Mouse (Mus musculus) MEL (cell line): ENCODE measurements at regions not wholly inside any gene's neighbourhood (a gene's known extent, or its start where the extent isn't known, plus 50 kb on each side); places are given as distances from the start of the nearest gene placed in this dataset.

Experiments used
- DNase-seq: peaks from one replicate; pipeline ENCODE4 v3.0.0; 2011; ENCODE audit warnings: low read depth, low spot score
- H3K27ac ChIP-seq: 2 replicates; pipeline ENCODE4 v1.5.1; 2012; ENCODE audit warnings: low read depth, mild to moderate bottlenecking, control low read depth, low read length, moderate library complexity; ENCODE audit not compliant: control insufficient read depth
- H3K27me3 ChIP-seq, 2 experiments: fragments of 150-350 bp in 1 of 2; sonication (generic) in 1 of 2; 2 replicates each; pipeline ENCODE4 v1.6.1; 2012; ENCODE audit warnings: low read length in 2 of 2, mild to moderate bottlenecking in 2 of 2, improper control_type of control experiment in 1 of 2, moderate library complexity in 1 of 2; ENCODE audit not compliant: insufficient read depth in 2 of 2, control insufficient read depth in 1 of 2
- H3K36me3 ChIP-seq, 2 experiments: 2 replicates each; pipeline ENCODE4 v1.6.1; 2012 to 2014; ENCODE audit warnings: low read length in 2 of 2, improper control_type of control experiment in 1 of 2, inconsistent platforms in 1 of 2, mild to moderate bottlenecking in 1 of 2; ENCODE audit not compliant: insufficient read depth in 2 of 2, control insufficient read depth in 1 of 2
- H3K4me1 ChIP-seq, 2 experiments: fragments of 150-350 bp in 1 of 2; sonication (generic) in 1 of 2; 2 replicates each; pipeline ENCODE4 v1.6.1; 2012; ENCODE audit warnings: low read length in 2 of 2, improper control_type of control experiment in 1 of 2, mild to moderate bottlenecking in 1 of 2; ENCODE audit not compliant: insufficient read depth in 2 of 2, control insufficient read depth in 1 of 2
- H3K4me3 ChIP-seq, 2 experiments: fragments of 150-350 bp in 1 of 2; sonication (generic) in 1 of 2; 2 replicates each; pipeline ENCODE4 v1.5.1; 2012; ENCODE audit warnings: low read depth in 2 of 2, low read length in 2 of 2, mild to moderate bottlenecking in 2 of 2, moderate library complexity in 2 of 2, control low read depth in 1 of 2, improper control_type of control experiment in 1 of 2; ENCODE audit not compliant: control insufficient read depth in 1 of 2, insufficient read depth in 1 of 2
- H3K79me2 ChIP-seq: 2 replicates; pipeline ENCODE4 v1.6.1; 2012; ENCODE audit warnings: mild to moderate bottlenecking, low read length, moderate library complexity; ENCODE audit not compliant: control insufficient read depth, poor library complexity, insufficient read depth
- H3K9ac ChIP-seq: 2 replicates; pipeline ENCODE4 v1.6.1; 2012; ENCODE audit warnings: low read depth, mild to moderate bottlenecking, control low read depth, low read length, moderate library complexity; ENCODE audit not compliant: control insufficient read depth, poor library complexity, severe bottlenecking
- H3K9me3 ChIP-seq: fragments of 150-350 bp; sonication (generic); replicated peaks from 2 replicates; pipeline ENCODE4 v1.6.1; 2012; ENCODE audit warnings: mild to moderate bottlenecking, low read length, improper control_type of control experiment, moderate library complexity; ENCODE audit not compliant: insufficient read depth
- BHLHE40 ChIP-seq: IDR thresholded peaks from 2 replicates; pipeline ENCODE4 v1.6.1; 2012; ENCODE audit warnings: low read depth, mild to moderate bottlenecking, inconsistent platforms, low read length, improper control_type of control experiment, borderline replicate concordance
- CHD1 ChIP-seq: IDR thresholded peaks from 2 replicates; pipeline ENCODE4 v1.6.1; 2012; ENCODE audit warnings: low read depth, mild to moderate bottlenecking, inconsistent platforms, low read length, improper control_type of control experiment
- CHD2 ChIP-seq: IDR thresholded peaks from 2 replicates; pipeline ENCODE4 v1.6.1; 2011; ENCODE audit warnings: low read length, improper control_type of control experiment
- ELF1 ChIP-seq: IDR thresholded peaks from 2 replicates; pipeline ENCODE4 v1.6.1; 2014; ENCODE audit warnings: low read depth, mild to moderate bottlenecking, inconsistent platforms, low read length, improper control_type of control experiment, moderate library complexity
- EP300 ChIP-seq, 2 experiments: IDR thresholded peaks; 2 replicates each; pipeline ENCODE4 v1.6.1; 2011; ENCODE audit warnings: improper control_type of control experiment in 2 of 2, low read length in 2 of 2, low read depth in 1 of 2, mild to moderate bottlenecking in 1 of 2
- ETS1 ChIP-seq: IDR thresholded peaks from 2 replicates; pipeline ENCODE4 v1.6.1; 2012; ENCODE audit warnings: low read depth, mild to moderate bottlenecking, inconsistent platforms, low read length, improper control_type of control experiment, moderate library complexity
- GABPA ChIP-seq: IDR thresholded peaks from 2 replicates; pipeline ENCODE4 v1.6.1; 2012; ENCODE audit warnings: low read depth, mild to moderate bottlenecking, inconsistent platforms, low read length, improper control_type of control experiment, moderate library complexity
- HCFC1 ChIP-seq: IDR thresholded peaks from 2 replicates; pipeline ENCODE4 v1.6.1; 2012; ENCODE audit warnings: low read depth, mild to moderate bottlenecking, inconsistent platforms, low read length, improper control_type of control experiment, moderate library complexity
- JUND ChIP-seq: IDR thresholded peaks from 2 replicates; pipeline ENCODE4 v1.6.1; 2011; ENCODE audit warnings: low read depth, mild to moderate bottlenecking, improper control_type of control experiment, low read length
- MAFK ChIP-seq: IDR thresholded peaks from 2 replicates; pipeline ENCODE4 v1.6.1; 2011; ENCODE audit warnings: low read depth, mild to moderate bottlenecking, low read length, improper control_type of control experiment, borderline replicate concordance
- MAX ChIP-seq: IDR thresholded peaks from 2 replicates; pipeline ENCODE4 v1.6.1; 2011; ENCODE audit warnings: low read length, improper control_type of control experiment
- MYC ChIP-seq: IDR thresholded peaks from 2 replicates; pipeline ENCODE4 v1.6.1; 2011; ENCODE audit warnings: low read depth, mild to moderate bottlenecking, low read length, improper control_type of control experiment, moderate library complexity
- NELFE ChIP-seq: IDR thresholded peaks from 2 replicates; pipeline ENCODE4 v1.6.1; 2011; ENCODE audit warnings: low read depth, low read length, improper control_type of control experiment
- NRF1 ChIP-seq: IDR thresholded peaks from 2 replicates; pipeline ENCODE4 v1.6.1; 2014; ENCODE audit warnings: low read depth, mild to moderate bottlenecking, inconsistent platforms, low read length, improper control_type of control experiment, moderate library complexity; ENCODE audit not compliant: poor library complexity, insufficient read depth, severe bottlenecking
- RAD21 ChIP-seq: IDR thresholded peaks from 2 replicates; pipeline ENCODE4 v1.6.1; 2011; ENCODE audit warnings: mild to moderate bottlenecking, low read depth, low read length, improper control_type of control experiment
- RCOR1 ChIP-seq: IDR thresholded peaks from 2 replicates; pipeline ENCODE4 v1.6.1; 2012; ENCODE audit warnings: low read depth, mild to moderate bottlenecking, inconsistent platforms, low read length, improper control_type of control experiment
- SMC3 ChIP-seq: IDR thresholded peaks from 2 replicates; pipeline ENCODE4 v1.6.1; 2011; ENCODE audit warnings: low read depth, low read length, improper control_type of control experiment
- TAL1 ChIP-seq: IDR thresholded peaks from 2 replicates; pipeline ENCODE4 v1.6.1; 2012; ENCODE audit warnings: mild to moderate bottlenecking, inconsistent platforms, low read length, moderate library complexity, mixed read lengths
- TBP ChIP-seq: IDR thresholded peaks from 2 replicates; pipeline ENCODE4 v1.8.0; 2011; ENCODE audit warnings: low read depth, low read length, improper control_type of control experiment
- UBTF ChIP-seq: IDR thresholded peaks from 2 replicates; pipeline ENCODE4 v1.6.1; 2012; ENCODE audit warnings: low read depth, mild to moderate bottlenecking, inconsistent platforms, low read length, improper control_type of control experiment, moderate library complexity, borderline replicate concordance; ENCODE audit not compliant: insufficient read depth
- USF1 ChIP-seq: IDR thresholded peaks from 2 replicates; pipeline ENCODE4 v1.6.1; 2014; ENCODE audit warnings: low read depth, mild to moderate bottlenecking, inconsistent platforms, low read length, improper control_type of control experiment, moderate library complexity
- USF2 ChIP-seq, 2 experiments: IDR thresholded peaks; 2 replicates each; pipeline ENCODE4 v1.6.1; 2011 to 2012; ENCODE audit warnings: improper control_type of control experiment in 2 of 2, low read length in 2 of 2, borderline replicate concordance in 1 of 2, inconsistent platforms in 1 of 2, low read depth in 1 of 2, mild to moderate bottlenecking in 1 of 2; ENCODE audit not compliant: insufficient read depth in 1 of 2
- ZC3H11A ChIP-seq: IDR thresholded peaks from 2 replicates; pipeline ENCODE4 v1.6.1; 2012; ENCODE audit warnings: low read depth, mild to moderate bottlenecking, inconsistent platforms, low read length, improper control_type of control experiment
- ZKSCAN1 ChIP-seq: IDR thresholded peaks from 2 replicates; pipeline ENCODE4 v1.6.1; 2012; ENCODE audit warnings: low read depth, mild to moderate bottlenecking, inconsistent platforms, low read length, improper control_type of control experiment, moderate library complexity
- ZMIZ1 ChIP-seq: IDR thresholded peaks from 2 replicates; pipeline ENCODE4 v1.6.1; 2012; ENCODE audit warnings: low read depth, mild to moderate bottlenecking, inconsistent platforms, low read length, improper control_type of control experiment, moderate library complexity
- ZNF384 ChIP-seq: IDR thresholded peaks from 2 replicates; pipeline ENCODE4 v1.6.1; 2012; ENCODE audit warnings: low read depth, mild to moderate bottlenecking, inconsistent platforms, low read length, improper control_type of control experiment

DNA sequence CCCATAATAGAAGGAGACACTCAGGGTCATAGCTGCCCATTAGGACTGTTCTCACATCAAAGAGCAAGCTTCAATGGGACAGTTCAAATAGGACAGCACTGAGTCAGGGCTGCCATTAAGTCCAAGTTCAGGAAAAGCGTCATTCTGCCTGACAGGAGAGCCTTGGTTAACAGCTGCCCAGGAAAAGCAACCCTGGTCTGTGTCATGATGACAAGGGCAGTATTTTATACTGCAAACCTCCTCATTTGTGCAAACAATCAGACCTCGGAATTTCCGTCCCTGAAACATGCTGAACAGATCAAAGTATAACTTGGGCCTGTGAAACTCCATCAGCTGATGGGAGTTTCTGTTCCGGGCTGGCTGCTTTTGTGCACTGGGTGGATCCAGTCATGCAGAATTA is 62.8 kb downstream of the Gm11983 start:
- Histone ChIP-seq H3K9me3 (no peaks in the 10 kb centered on the region), H3K9ac (no peak overlapping the region)
- TF ChIP-seq ZNF384, result no peak
- TF ChIP-seq, all 39 proteins: peak for 0
- no peak overlapping the region for H3K4me3 ChIP-seq
- no peak for DNase-seq
- no peaks in the 10 kb centered on the region for H3K4me1 ChIP-seq
- H3K27me3 ChIP-seq, result no peaks in the 10 kb centered on the region
- H3K79me2 ChIP-seq, result no peaks in the 10 kb centered on the region
- H3K27ac ChIP-seq, result no peak overlapping the region
- H3K36me3 ChIP-seq, result no peaks in the 10 kb centered on the region

- no peak overlapping the region for H3K9ac ChIP-seq
- H3K27me3 ChIP-seq, result no peaks in the 10 kb centered on the region
- no peak for DNase-seq
- H3K79me2 ChIP-seq, result no peaks in the 10 kb centered on the region
- TF ChIP-seq HCFC1 (no peak), MAFK (no peak), SMC3 (no peak), ZNF384 (no peak), RAD21 (no peak), EP300 (IDR thresholded peaks at IDR 0.05; ENCODE audit: low read depth in 1 of 2, low read length in 2 of 2) (no peak), ZMIZ1 (no peak), USF1 (no peak), UBTF (no peak), GABPA (no peak), CHD2 (no peak), ZKSCAN1 (no peak), JUND (no peak), ZC3H11A (no peak), MYC (no peak)
- TF ChIP-seq, all 39 proteins: peak for 0
- Histone ChIP-seq H3K36me3 (no peaks in the 10 kb centered on the region), H3K4me3 (no peak overlapping the region), H3K27ac (no peak overlapping the region), H3K4me1 (no peaks in the 10 kb centered on the region), H3K9me3 (no peaks in the 10 kb centered on the region)
Observed at GRCm38 (mm10) chr11:6773951-6774350, 63.5 kb downstream of the Gm11983 start.

DNA sequence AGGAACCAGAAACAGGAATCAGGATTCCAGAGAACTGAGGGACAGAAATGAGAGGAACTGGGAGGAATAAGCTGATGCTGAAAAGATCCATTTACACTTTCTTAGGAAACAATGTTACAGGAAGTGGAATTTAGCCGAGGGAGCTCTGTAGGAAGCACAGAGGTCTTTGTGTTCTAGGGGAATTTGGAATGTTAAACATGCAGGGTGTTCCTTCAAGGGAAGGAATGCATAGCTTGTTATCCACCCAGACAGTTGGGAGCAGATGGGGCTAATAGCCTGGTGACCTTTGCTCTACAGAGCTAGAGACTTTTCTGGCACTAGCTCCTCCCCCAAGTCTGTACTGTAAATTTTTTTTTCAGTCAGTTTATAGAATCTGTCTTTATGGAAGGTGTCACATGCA is 64.1 kb downstream of the Gm11983 start:
- no peaks in the 10 kb centered on the region for H3K4me1 ChIP-seq
- DNase-seq, result no peak
- H3K9me3 ChIP-seq, result no peaks in the 10 kb centered on the region
- no peaks in the 10 kb centered on the region for H3K27me3 ChIP-seq
- H3K9ac ChIP-seq, result no peak overlapping the region
- H3K27ac ChIP-seq, result no peak overlapping the region
- H3K4me3 ChIP-seq, result no peak overlapping the region
- no peaks in the 10 kb centered on the region for H3K79me2 ChIP-seq
- H3K36me3 ChIP-seq, result no peaks in the 10 kb centered on the region
- TF ChIP-seq GABPA, result no peak
- no peak for TF ChIP-seq TAL1
- TF ChIP-seq ZMIZ1, result no peak
- TF ChIP-seq JUND, result no peak
- TF ChIP-seq CHD1, result no peak
- TF ChIP-seq TBP, result no peak
- no peak for TF ChIP-seq MAFK
- no peak for TF ChIP-seq MAX
- TF ChIP-seq NELFE, result no peak
- no peak for TF ChIP-seq ELF1
- TF ChIP-seq USF2 (IDR thresholded peaks at IDR 0.05; ENCODE audit: borderline replicate concordance in 1 of 2, insufficient read depth in 1 of 2, low read depth in 1 of 2, low read length in 2 of 2), result no peak
- TF ChIP-seq SMC3, result no peak
- TF ChIP-seq RAD21, result no peak
- no peak for TF ChIP-seq NRF1
- TF ChIP-seq BHLHE40, result no peak
- no peak for TF ChIP-seq RCOR1
- no peak for TF ChIP-seq ETS1
